Mouse (Mus musculus) kidney, adult 2 months (tissue): Measurements from ENCODE around the gene Ifnar2.

Source experiments
- CTCF ChIP-seq: fragments of 200-500 bp; conservative IDR thresholded peaks from 2 replicates; pipeline ENCODE4 v1.5.1; 2011; ENCODE audit warnings: low read depth, mild to moderate bottlenecking, control low read depth, low read length, moderate library complexity, mixed read lengths; ENCODE audit not compliant: insufficient read depth, insufficient read length
- POLR2A ChIP-seq: fragments of 200-500 bp; IDR thresholded peaks from one replicate; pipeline ENCODE4 v1.6.1; 2011; ENCODE audit warnings: low read depth, low read length, control low read depth

DNA sequence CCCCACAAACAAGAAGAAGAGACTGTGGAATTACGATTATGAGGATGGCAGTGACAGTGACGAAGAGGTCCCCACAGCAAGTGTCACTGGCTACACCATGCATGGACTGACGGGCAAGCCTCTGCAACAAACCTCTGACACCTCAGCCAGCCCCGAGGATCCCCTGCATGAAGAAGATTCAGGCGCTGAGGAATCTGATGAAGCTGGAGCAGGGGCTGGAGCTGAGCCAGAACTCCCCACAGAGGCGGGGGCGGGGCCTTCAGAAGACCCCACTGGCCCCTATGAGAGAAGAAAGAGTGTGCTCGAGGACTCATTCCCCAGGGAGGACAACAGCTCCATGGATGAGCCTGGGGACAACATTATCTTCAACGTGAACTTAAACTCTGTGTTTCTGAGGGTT, 31.2 kb downstream of the Ifnar2 start:
- no peak for TF ChIP-seq CTCF
- TF ChIP-seq POLR2A, result no peak
